Mouse (Mus musculus) G1E (cell line): ENCODE measurements around the gene Upk3bl.

Experiments
- CTCF ChIP-seq: IDR thresholded peaks from 2 replicates; pipeline ENCODE4 v1.5.1; 2012; ENCODE audit warnings: low read depth, low read length, inconsistent platforms, mixed read lengths
- GATA1 ChIP-seq: IDR thresholded peaks from 2 replicates; pipeline ENCODE4 v1.6.1; 2012; ENCODE audit warnings: borderline replicate concordance, low read length, inconsistent platforms, mixed read lengths
- GATA2 ChIP-seq: IDR thresholded peaks from 2 replicates; pipeline ENCODE4 v1.6.1; 2012; ENCODE audit warnings: low read depth, low read length, inconsistent platforms, borderline replicate concordance
- POLR2AphosphoS5 ChIP-seq: IDR thresholded peaks from 2 replicates; pipeline ENCODE4 v1.6.1; 2012; ENCODE audit warnings: low read depth, low read length, inconsistent platforms; ENCODE audit not compliant: insufficient replicate concordance
- TAL1 ChIP-seq: conservative IDR thresholded peaks from 2 replicates; pipeline ENCODE4 v1.6.1; 2012; ENCODE audit warnings: low read depth, low read length, inconsistent platforms, mixed read lengths

DNA sequence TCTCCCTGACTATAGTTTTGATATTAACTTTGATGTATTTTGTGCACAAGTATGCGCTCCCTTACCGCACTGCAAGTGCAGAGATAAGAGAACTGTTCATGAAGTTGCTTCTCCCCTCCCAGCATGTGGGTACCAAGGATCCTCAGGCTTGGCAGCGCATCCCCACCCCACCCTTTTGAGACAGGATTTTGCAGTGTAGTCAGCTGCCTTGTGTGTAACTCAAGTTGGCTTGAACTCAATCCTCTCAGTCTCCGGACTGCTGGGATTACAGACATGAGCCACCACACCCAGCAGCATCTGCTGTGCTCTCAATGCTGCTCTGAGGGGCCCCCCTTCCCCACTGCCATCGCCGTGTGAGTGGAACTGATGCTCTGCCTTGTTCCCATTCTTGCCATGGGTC, 37.0 kb upstream of the Upk3bl start:
- no peak for TF ChIP-seq GATA1
- TF ChIP-seq CTCF = no peak
- TF ChIP-seq TAL1 = no peak
- TF ChIP-seq GATA2 = no peak
- TF ChIP-seq POLR2AphosphoS5 = no peak
